Mouse (Mus musculus): ENCODE measurements around the gene Unc13b.

- TF ChIP-seq CTCF (IDR thresholded peaks at IDR 0.05; ENCODE audit: borderline replicate concordance, insufficient read depth, low read depth, low read length) (no peak), POLR2A (IDR thresholded peaks at IDR 0.05; ENCODE audit: borderline replicate concordance, insufficient read depth, low read length) (no peak)
These were observed 208.5 kb downstream of the Unc13b start for GRCm38 (mm10) chr4:43267323-43267658.

Measured in cerebellum, adult 2 months (tissue).